Mouse (Mus musculus) liver, adult 2 months (tissue): ENCODE measurements around the gene Phex.

ENCODE experiments used
- CTCF ChIP-seq: fragments of 200-500 bp; IDR thresholded peaks from 2 replicates; pipeline ENCODE4 v1.5.1; 2011; ENCODE audit warnings: low read depth, low read length, control low read depth
- POLR2A ChIP-seq: fragments of 200-500 bp; IDR thresholded peaks from 2 replicates; pipeline ENCODE4 v1.6.1; 2011; ENCODE audit warnings: low read length, control low read depth; ENCODE audit not compliant: insufficient read depth; ENCODE audit errors: extremely low read depth

GRCm38 (mm10) chrX:157415212-157415611, at the start of gene Phex:
- no peak for TF ChIP-seq CTCF
- TF ChIP-seq POLR2A, result no peak
